Mouse (Mus musculus): ENCODE measurements around the gene Esrrb.

GRCm38 (mm10) chr12:86473630-86474029 is 112.7 kb downstream of the Esrrb start:
- no peak for TF ChIP-seq POLR2A (IDR thresholded peaks at IDR 0.05; ENCODE audit: insufficient read depth, low read depth, low read length)
- TF ChIP-seq CTCF (IDR thresholded peaks at IDR 0.05; ENCODE audit: insufficient read depth, low read depth, low read length) = no peak
